Mouse (Mus musculus): ENCODE measurements at regions not wholly inside any gene's neighbourhood (a gene's known extent, or its start where the extent isn't known, plus 50 kb on each side); places are given as distances from the start of the nearest gene placed in this dataset.
"Not testable (repeated sequence)": the region's sequence is repeated elsewhere in the genome, so short reads cannot be mapped to it uniquely, and the experiment has no call there.

DNA sequence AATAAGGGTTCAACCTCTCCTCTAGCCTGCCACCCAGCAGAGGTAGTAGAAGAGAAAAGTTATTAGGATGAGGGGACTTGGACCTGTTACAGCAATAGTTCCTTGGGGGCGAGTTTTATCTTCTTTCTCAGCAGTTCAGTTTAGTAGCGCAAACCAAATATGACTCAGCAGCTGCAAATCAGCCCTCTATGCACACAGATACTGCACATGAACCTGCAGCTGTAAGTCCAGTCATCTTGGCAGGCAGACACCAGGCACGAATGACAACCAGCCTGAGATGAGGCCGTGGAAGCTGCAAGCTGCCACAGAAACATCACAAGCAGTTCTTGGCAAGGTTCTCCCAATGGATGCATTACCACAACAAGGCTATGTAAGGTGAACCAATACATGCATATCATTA lies 327.0 kb upstream of the Akr1e1 start:
- DNase-seq (ENCODE audit: low spot score), result no peak
- H3K4me1 ChIP-seq, result no peaks in the 10 kb centered on the region
- no peak overlapping the region for H3K27ac ChIP-seq
- no peaks in the 10 kb centered on the region for H3K36me3 ChIP-seq
- no peak overlapping the region for H3K4me3 ChIP-seq
- 73% methylated on average over 4 of the region's 4 CpGs for WGBS
- H3K27me3 ChIP-seq (ENCODE audit: insufficient read depth, poor library complexity, severe bottlenecking), result no peaks in the 10 kb centered on the region
- H3K9me3 ChIP-seq, result no peaks in the 10 kb centered on the region

DNA sequence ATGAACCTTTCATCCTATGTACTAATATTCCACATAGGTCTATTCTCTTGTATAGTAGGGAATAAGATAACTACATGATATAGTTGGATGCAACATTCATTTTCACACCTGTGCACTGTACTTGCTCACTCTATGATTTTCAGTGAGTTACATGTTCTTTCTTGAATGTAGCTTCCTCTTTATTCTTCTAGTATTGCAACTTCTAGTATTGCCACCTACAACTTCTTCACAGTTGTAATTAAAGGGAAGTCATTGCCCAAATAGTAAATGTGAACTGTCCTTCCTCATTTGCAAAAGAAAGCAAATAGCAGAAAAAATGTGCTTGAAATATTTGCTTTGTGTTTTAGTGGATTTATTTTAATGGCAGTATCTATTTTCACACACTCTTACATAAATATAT lies 330.9 kb upstream of the Akr1e1 start:
- DNase-seq (ENCODE audit: low spot score), result no peak
- Histone ChIP-seq H3K9me3 (no peaks in the 10 kb centered on the region), H3K36me3 (no peaks in the 10 kb centered on the region), H3K27me3 (ENCODE audit: insufficient read depth, poor library complexity, severe bottlenecking) (no peaks in the 10 kb centered on the region), H3K4me1 (no peaks in the 10 kb centered on the region), H3K27ac (no peak overlapping the region), H3K4me3 (no peak overlapping the region)

DNA sequence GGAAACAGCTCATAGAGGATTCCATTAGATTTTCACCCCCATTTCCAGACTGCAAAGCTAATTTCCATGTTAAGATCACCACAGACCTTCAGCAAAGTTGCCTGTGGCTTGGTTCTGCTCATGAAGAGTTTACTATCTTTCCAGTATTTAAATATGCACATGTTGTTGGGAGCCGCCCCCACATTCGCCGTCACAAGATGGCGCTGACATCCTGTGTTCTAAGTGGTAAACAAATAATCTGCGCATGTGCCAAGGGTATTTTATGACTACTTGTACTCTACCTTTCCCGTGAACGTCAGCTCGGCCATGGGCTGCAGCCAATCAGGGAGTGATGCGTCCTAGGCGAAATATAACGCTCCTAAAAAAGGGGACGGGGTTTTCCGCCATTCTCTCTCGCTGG lies 333.5 kb upstream of the Akr1e1 start:
- H3K4me1 ChIP-seq; H3K9me3 ChIP-seq; H3K36me3 ChIP-seq; H3K27me3 ChIP-seq (ENCODE audit: insufficient read depth, poor library complexity, severe bottlenecking); H3K27ac ChIP-seq; DNase-seq (ENCODE audit: low spot score): not testable (repeated sequence)
- H3K4me3 ChIP-seq, result peak overlapping the region; percentile 13; the same call in 1 of the 2 replicates
- 27% methylated on average over 5 of the region's 14 CpGs for WGBS

DNA sequence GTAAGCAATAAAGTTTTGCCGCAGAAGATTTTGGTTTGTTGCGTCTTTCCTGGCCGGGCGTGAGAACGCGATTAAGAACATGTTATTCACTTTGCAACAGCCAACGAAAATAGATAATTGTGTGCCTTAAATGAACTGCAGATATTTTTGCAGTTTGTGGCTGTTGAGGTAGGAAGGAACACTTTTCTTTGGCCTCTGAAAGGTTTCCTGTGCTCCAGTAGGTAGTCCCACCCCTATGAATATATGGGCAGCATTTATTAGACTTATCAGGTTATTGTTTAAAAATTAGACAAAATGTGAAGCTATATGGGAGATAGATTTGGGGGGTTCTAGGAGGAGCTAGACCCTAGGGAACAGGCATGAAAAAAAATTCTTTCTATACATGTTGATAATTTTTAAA lies 334.1 kb upstream of the Akr1e1 start:
- DNase-seq (ENCODE audit: low spot score), result no peak
- H3K9me3 ChIP-seq, result no peaks in the 10 kb centered on the region
- no peak overlapping the region for H3K27ac ChIP-seq
- H3K4me1 ChIP-seq, result no peaks in the 10 kb centered on the region
- WGBS, result 44% methylated on average over 7 of the region's 7 CpGs
- no peaks in the 10 kb centered on the region for H3K27me3 ChIP-seq (ENCODE audit: insufficient read depth, poor library complexity, severe bottlenecking)
- peak overlapping the region; percentile 45 for H3K4me3 ChIP-seq
- H3K36me3 ChIP-seq, result no peaks in the 10 kb centered on the region

DNA sequence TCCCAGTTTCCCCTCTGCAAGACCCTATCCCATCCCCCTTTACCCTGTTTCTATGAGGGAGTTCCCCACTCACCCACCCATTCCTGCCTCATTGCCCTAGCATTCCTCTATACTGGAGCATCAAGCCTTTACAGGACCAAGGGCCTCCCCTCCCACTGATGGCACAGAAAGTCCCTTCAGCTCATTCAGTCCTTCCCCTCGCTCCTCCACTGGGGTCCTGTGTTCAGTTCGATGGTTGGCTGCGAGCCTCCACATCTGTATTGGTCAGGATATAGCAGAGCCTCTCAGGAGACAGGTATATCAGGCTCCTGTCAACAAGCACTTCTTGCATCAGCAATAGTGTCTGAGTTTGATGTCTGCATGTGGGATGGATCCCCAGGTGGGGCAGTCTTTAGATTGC lies 346.4 kb upstream of the Akr1e1 start:
- Histone ChIP-seq H3K36me3 (no peaks in the 10 kb centered on the region), H3K4me1 (no peaks in the 10 kb centered on the region), H3K9me3 (no peaks in the 10 kb centered on the region), H3K4me3 (no peak overlapping the region), H3K27me3 (ENCODE audit: insufficient read depth, poor library complexity, severe bottlenecking) (no peaks in the 10 kb centered on the region), H3K27ac (no peak overlapping the region)
- DNase-seq (ENCODE audit: low spot score), result peak; percentile 74
- WGBS, result 74% methylated on average over 3 of the region's 3 CpGs

DNA sequence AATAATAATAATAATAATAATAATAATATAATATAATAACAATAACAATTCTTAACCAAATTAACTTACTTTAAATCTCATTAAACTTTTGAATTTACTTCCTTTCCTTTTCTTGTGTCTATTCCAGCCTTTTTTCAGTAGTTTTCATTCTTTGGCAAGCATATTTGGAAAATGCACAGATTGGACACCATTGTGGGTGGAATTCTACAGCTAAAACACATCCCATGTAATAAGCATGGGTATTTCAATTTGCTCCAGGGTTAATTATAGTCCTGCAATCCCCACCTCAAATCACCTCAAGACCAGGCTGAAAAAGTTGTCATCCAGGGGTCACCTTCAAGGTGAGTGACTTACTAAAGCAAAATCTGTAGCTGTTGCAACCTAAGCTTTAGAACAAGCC lies 355.9 kb upstream of the Akr1e1 start:
- Histone ChIP-seq H3K27me3 (ENCODE audit: insufficient read depth, poor library complexity, severe bottlenecking) (no peaks in the 10 kb centered on the region), H3K4me3 (no peak overlapping the region), H3K9me3 (no peaks in the 10 kb centered on the region), H3K36me3 (no peaks in the 10 kb centered on the region), H3K4me1 (no peaks in the 10 kb centered on the region), H3K27ac (no peak overlapping the region)
- DNase-seq (ENCODE audit: low spot score), result no peak

DNA sequence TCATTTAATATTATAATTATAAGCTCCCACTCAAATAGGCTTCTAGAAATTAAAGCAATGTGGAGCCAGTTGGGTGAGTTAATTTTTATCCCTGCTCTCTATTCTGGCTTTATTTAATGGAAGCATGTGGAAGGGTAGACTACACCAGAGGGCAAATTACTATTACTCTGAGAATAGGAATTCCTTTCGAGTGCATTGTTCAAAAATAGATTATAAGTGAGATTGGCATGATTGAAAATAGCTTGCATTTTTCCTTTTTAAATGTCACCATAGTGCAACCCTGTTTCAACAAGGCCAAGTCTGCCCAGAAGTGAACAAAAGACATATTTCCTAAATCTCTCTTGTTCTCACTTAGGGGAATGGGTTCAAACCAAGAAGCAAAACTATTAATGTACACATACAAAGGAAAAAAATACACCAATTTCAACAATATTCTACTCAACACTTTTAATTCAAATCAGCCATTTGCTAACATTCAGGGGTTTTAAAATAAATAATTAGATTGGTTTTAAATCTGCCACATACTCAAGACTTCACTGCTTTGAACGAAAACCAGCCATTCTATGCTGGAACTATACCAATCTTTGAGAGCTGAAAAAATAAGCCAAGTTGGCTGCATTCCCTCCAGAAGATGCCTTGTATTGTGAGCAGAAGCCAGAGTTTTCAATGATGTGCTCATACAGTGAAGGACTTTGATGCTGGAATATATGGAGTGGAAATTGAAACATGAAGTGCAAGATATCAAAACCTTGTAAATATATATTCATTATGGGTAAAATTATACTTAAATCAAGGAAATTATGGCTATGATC lies 361.3 kb upstream of the Akr1e1 start:
- Histone ChIP-seq H3K4me3 (no peak overlapping the region), H3K36me3 (no peaks in the 10 kb centered on the region), H3K27me3 (ENCODE audit: insufficient read depth, poor library complexity, severe bottlenecking) (no peaks in the 10 kb centered on the region), H3K4me1 (no peaks in the 10 kb centered on the region), H3K9me3 (no peaks in the 10 kb centered on the region), H3K27ac (no peak overlapping the region)
- DNase-seq (ENCODE audit: low spot score), result no peak
- 73% methylated on average over 2 of the region's 2 CpGs for WGBS

DNA sequence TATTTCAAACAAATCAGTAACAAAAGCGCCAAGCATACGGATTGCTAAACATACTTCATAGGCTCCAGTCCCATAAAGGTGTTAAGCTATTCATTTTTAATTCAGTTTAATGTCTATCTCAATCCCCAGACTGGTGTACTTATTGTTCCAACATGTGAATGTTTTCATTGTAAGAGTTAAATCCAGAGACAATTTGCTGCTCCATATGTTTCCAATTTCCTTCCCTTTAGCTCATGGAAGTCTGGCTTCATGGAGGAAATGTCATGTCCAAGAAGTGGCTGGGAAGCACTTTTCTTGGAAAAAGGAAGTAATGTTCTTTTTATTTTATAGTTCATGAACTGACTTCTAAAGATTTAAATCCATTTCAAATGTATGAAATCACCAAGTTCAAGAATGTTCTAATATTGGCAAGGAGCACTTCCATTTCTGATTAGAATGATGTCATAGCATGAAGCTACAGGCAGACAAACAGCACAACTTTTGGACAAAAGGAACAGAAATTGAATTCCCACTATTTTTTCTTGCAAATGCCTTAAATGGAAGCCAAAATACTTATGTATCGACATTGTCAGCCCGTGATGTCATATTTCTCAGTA lies 362.6 kb upstream of the Akr1e1 start:
- 82% methylated on average over 4 of the region's 4 CpGs for WGBS
- Histone ChIP-seq H3K27me3 (ENCODE audit: insufficient read depth, poor library complexity, severe bottlenecking) (no peaks in the 10 kb centered on the region), H3K9me3 (no peaks in the 10 kb centered on the region), H3K36me3 (no peaks in the 10 kb centered on the region), H3K4me1 (no peaks in the 10 kb centered on the region), H3K4me3 (no peak overlapping the region), H3K27ac (no peak overlapping the region)
- no peak for DNase-seq (ENCODE audit: low spot score)

DNA sequence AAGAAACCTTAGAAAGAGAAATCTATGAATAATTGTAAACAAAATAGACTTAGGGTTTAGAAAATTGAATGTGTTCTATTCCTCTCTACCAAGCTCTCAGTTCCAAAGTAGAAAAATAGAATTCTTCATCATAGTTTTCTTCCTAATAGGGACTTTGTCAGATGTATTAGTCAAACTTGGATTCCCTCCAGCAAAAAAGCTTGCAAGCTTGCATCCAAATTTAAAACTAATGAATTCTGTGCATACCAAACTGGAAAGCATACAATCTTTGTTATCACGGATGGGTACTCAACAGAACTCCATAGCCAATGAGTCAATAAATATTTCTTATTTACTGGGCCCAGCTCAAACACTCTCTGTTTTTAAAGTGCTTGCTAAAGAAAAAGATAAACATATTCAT lies 383.9 kb upstream of the Akr1e1 start:
- WGBS, result 84% methylated on average over 1 of the region's 1 CpGs
- no peak overlapping the region for H3K27ac ChIP-seq
- no peaks in the 10 kb centered on the region for H3K9me3 ChIP-seq
- no peaks in the 10 kb centered on the region for H3K4me1 ChIP-seq
- no peaks in the 10 kb centered on the region for H3K27me3 ChIP-seq (ENCODE audit: insufficient read depth, poor library complexity, severe bottlenecking)
- H3K36me3 ChIP-seq, result no peaks in the 10 kb centered on the region
- no peak overlapping the region for H3K4me3 ChIP-seq
- DNase-seq (ENCODE audit: low spot score), result no peak

DNA sequence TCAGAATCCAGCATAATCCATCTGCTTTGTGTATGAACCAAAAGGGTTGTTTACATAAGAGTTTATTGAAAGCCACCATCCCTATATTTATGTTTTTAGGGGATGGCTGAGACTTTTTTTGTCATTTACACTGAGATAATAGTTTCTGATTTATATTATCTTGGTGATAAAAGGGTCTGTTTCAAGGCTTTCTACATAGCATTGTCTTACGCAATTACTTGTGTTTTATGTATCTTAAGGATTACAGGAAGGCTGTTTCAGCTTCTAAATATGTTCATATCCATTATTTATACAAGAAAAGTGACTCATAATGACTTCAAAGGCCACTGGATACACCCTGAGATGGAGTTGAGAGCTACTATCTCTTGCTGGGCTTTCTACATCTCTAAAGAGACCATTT lies 399.3 kb upstream of the Akr1e1 start:
- no peak for DNase-seq (ENCODE audit: low spot score)
- no peak overlapping the region for H3K27ac ChIP-seq
- no peaks in the 10 kb centered on the region for H3K36me3 ChIP-seq
- no peaks in the 10 kb centered on the region for H3K27me3 ChIP-seq (ENCODE audit: insufficient read depth, poor library complexity, severe bottlenecking)
- WGBS, result 95% methylated on average over 1 of the region's 1 CpGs
- H3K9me3 ChIP-seq, result no peaks in the 10 kb centered on the region
- H3K4me1 ChIP-seq, result no peaks in the 10 kb centered on the region
- no peak overlapping the region for H3K4me3 ChIP-seq

DNA sequence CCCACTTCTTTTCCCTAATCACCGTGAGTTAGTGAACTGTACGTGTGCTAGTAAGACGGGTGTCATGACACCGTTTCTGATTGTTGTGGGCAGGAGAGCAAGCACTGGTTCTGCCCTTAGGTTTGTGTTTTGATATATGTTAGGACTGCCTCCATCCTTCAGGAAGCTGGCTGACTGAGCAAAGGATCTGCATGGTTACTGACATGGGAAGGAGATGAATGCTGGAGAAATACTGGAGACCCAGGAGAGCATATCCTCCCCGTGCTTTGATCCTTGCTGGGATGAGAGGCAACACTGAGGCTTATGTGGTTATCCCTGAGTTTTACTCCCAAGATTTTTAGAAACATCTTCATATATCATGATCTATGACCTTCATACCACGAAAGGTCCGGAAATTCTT lies 413.5 kb upstream of the Akr1e1 start:
- Histone ChIP-seq H3K36me3 (no peaks in the 10 kb centered on the region), H3K27ac (no peak overlapping the region), H3K27me3 (ENCODE audit: insufficient read depth, poor library complexity, severe bottlenecking) (no peaks in the 10 kb centered on the region), H3K4me3 (no peak overlapping the region), H3K9me3 (no peaks in the 10 kb centered on the region), H3K4me1 (no peaks in the 10 kb centered on the region)
- WGBS, result 87% methylated on average over 7 of the region's 7 CpGs
- no peak for DNase-seq (ENCODE audit: low spot score)

DNA sequence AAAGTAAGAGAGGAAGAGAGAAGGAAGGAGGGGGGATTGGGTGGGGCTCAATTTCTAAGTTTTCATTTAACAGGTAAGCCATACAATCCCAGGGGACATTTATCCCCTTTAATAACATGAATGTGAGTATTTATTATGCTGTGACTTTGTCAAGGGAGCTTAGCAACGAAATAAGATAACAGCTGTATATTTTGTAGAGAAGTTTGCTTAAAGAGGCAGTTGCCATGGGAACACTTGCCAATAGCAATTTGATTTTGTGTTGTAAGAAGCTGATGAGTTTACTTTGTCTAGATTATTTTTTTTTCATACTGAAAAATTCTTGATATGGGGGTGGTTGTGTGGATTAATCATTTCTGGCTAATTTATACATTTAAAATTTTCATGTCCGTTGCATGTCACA lies 450.9 kb upstream of the Akr1e1 start:
- H3K4me3 ChIP-seq, result no peak overlapping the region
- 77% methylated on average over 2 of the region's 2 CpGs for WGBS

DNA sequence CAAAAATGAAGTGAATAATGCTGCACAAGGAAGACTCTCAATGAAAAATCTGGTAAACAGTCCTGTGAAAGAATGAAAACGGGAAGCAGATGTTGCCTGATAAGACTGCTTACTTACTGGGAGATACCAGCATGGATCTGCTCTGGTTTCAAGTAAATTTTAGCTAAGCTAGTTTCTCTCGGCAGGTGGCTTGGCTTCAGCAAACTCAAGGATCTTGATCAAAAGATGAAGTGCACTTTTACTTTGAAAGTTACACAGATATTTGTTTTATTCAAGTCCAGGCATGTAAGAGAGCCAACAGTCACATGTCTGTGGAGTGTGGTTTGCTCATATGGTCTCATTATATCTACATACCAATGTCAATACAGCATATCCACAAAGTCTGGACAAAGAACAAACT lies 451.5 kb upstream of the Akr1e1 start:
- H3K9me3 ChIP-seq, result no peaks in the 10 kb centered on the region
- no peaks in the 10 kb centered on the region for H3K27me3 ChIP-seq (ENCODE audit: insufficient read depth, poor library complexity, severe bottlenecking)
- WGBS, result 45% methylated on average over 2 of the region's 2 CpGs
- H3K36me3 ChIP-seq, result no peaks in the 10 kb centered on the region
- DNase-seq (ENCODE audit: low spot score), result no peak
- no peak overlapping the region for H3K4me3 ChIP-seq
- H3K27ac ChIP-seq, result no peak overlapping the region
- no peaks in the 10 kb centered on the region for H3K4me1 ChIP-seq

More for the DNA sequence above, 450.9 kb upstream of the Akr1e1 start:
- no peaks in the 10 kb centered on the region for H3K4me1 ChIP-seq
- DNase-seq (ENCODE audit: low spot score), result no peak
- H3K27ac ChIP-seq, result no peak overlapping the region
- H3K9me3 ChIP-seq, result no peaks in the 10 kb centered on the region
- H3K36me3 ChIP-seq, result no peaks in the 10 kb centered on the region
- no peaks in the 10 kb centered on the region for H3K27me3 ChIP-seq (ENCODE audit: insufficient read depth, poor library complexity, severe bottlenecking)

DNA sequence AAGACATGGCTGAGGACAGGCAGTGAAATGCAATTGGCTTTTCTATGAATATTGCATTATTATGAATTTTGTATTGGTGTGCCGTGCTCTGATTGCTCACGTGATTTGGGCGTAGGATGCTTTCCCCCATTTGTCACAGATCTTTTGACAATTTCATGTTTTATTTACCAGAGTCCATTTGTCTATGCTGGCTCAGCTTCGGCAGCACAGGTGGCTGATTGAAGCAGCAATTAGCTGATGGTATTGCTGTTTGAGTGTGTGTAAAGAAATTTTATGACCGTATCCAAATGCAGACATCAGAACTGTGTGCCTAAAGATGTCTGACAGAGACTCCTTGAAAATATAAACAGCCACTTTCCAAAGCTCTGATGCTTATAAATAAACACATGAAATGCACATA lies 498.5 kb upstream of the Akr1e1 start:
- H3K27me3 ChIP-seq (ENCODE audit: insufficient read depth, poor library complexity, severe bottlenecking), result no peaks in the 10 kb centered on the region
- no peaks in the 10 kb centered on the region for H3K9me3 ChIP-seq
- no peaks in the 10 kb centered on the region for H3K36me3 ChIP-seq
- no peaks in the 10 kb centered on the region for H3K4me1 ChIP-seq
- 83% methylated on average over 5 of the region's 5 CpGs for WGBS
- no peak overlapping the region for H3K4me3 ChIP-seq
- H3K27ac ChIP-seq, result no peak overlapping the region
- DNase-seq (ENCODE audit: low spot score), result no peak

Data from heart, embryonic 10.5 days (tissue).